Mouse (Mus musculus) mouse embryonic stem cell (cell line): ENCODE results near the gene Arfip2.

Source experiments
- in situ Hi-C, 2 experiments: fragments of 300-500 bp; cut with MboI; formaldehyde crosslinking; loops; 1 replicate in 1 of 2; 3 replicates in 1 of 2; pipeline ENCODE4 v1.14.3; 2019 to 2020; ENCODE audit warnings: low sequenced_read_pairs in 2 of 2, low pct_unique_long_range_greater_than_20kb in 1 of 2, mixed read lengths in 1 of 2; ENCODE audit not compliant: unreplicated experiment in 1 of 2

The Arfip2 gene

GRCm38 (mm10) chr7:105617810-105618209 is 22.4 kb downstream of the Arfip2 start:
- in situ Hi-C loops, result no loop called here

- in situ Hi-C loops, result no loop called here
Measured at GRCm38 (mm10) chr7:105616561-105616960, 23.7 kb downstream of the Arfip2 start.

GRCm38 (mm10) chr7:105615720-105616119 is 24.5 kb downstream of the Arfip2 start:
- in situ Hi-C loops, result no loop called here

GRCm38 (mm10) chr7:105614400-105614799 is 25.8 kb downstream of the Arfip2 start:
- in situ Hi-C loops, result no loop called here

- in situ Hi-C loops, result no loop called here
Measured at GRCm38 (mm10) chr7:105611767-105612166, 28.4 kb downstream of the Arfip2 start.

- in situ Hi-C loops, result no loop called here
Measured at GRCm38 (mm10) chr7:105608467-105608866, 31.7 kb downstream of the Arfip2 start.

GRCm38 (mm10) chr7:105602860-105603623 is 37.2 kb downstream of the Arfip2 start:
- in situ Hi-C loops, result no loop called here

GRCm38 (mm10) chr7:105590097-105590496 is 50.1 kb downstream of the Arfip2 start:
- in situ Hi-C loops, result no loop called here

- in situ Hi-C loops, result no loop called here
Measured at GRCm38 (mm10) chr7:105588325-105588912, 51.8 kb downstream of the Arfip2 start.
